Mouse (Mus musculus): ENCODE results near the gene Sesn3.
A peak's percentile ranks its signal among the peaks of the same experiment; 100 is the strongest.
"Not testable (repeated sequence)": the region's sequence is repeated elsewhere in the genome, so short reads cannot be mapped to it uniquely, and the experiment has no call there.

Sesn3 gene

GRCm38 (mm10) chr9:14274986-14275720 is at the start of gene Sesn3:
Sesn3 (plus strand) TSS chr9:14275067.
- DNase-seq, result peak; percentile 98

GRCm38 (mm10) chr9:14227086-14227485 is 47.8 kb upstream of the Sesn3 start:
- DNase-seq, result not testable (repeated sequence)

GRCm38 (mm10) chr9:14233702-14234373 is 41.0 kb upstream of the Sesn3 start:
- DNase-seq, result no peak

GRCm38 (mm10) chr9:14235286-14235685 is 39.6 kb upstream of the Sesn3 start:
- DNase-seq, result no peak

GRCm38 (mm10) chr9:14241003-14241402 is 33.9 kb upstream of the Sesn3 start:
- not testable (repeated sequence) for DNase-seq

- DNase-seq, result no peak
Observed at GRCm38 (mm10) chr9:14242308-14242707, 32.6 kb upstream of the Sesn3 start.

- DNase-seq, result no peak
Observed at GRCm38 (mm10) chr9:14244528-14244927, 30.3 kb upstream of the Sesn3 start.

GRCm38 (mm10) chr9:14245013-14245586 is 29.8 kb upstream of the Sesn3 start:
- DNase-seq, result no peak

- no peak for DNase-seq
Observed at GRCm38 (mm10) chr9:14246016-14246799, 28.7 kb upstream of the Sesn3 start.

GRCm38 (mm10) chr9:14247480-14248208 is 27.2 kb upstream of the Sesn3 start:
- no peak for DNase-seq

GRCm38 (mm10) chr9:14248209-14248596 is 26.7 kb upstream of the Sesn3 start:
- DNase-seq, result no peak

GRCm38 (mm10) chr9:14261150-14261549 is 13.7 kb upstream of the Sesn3 start:
- no peak for DNase-seq

- no peak for DNase-seq
Observed at GRCm38 (mm10) chr9:14262568-14262972, 12.3 kb upstream of the Sesn3 start.

GRCm38 (mm10) chr9:14266470-14266869 is 8.4 kb upstream of the Sesn3 start:
- no peak for DNase-seq

- no peak for DNase-seq
Observed at GRCm38 (mm10) chr9:14268578-14268977, 6.3 kb upstream of the Sesn3 start.

- no peak for DNase-seq
Observed at GRCm38 (mm10) chr9:14272921-14273320, 1.9 kb upstream of the Sesn3 start.

- DNase-seq, result peak; percentile 70
Observed at GRCm38 (mm10) chr9:14274586-14274985, 281 bp upstream of the Sesn3 start.

GRCm38 (mm10) chr9:14275792-14276480 is 1.1 kb downstream of the Sesn3 start:
- DNase-seq, result peak; percentile 100

GRCm38 (mm10) chr9:14276481-14277287 is 1.8 kb downstream of the Sesn3 start:
- DNase-seq, result peak; percentile 97

GRCm38 (mm10) chr9:14277365-14277991 is 2.6 kb downstream of the Sesn3 start:
- no peak for DNase-seq

- DNase-seq, result no peak
Observed at GRCm38 (mm10) chr9:14280696-14281095, 5.8 kb downstream of the Sesn3 start.

Measured in heart, adult 11 months (tissue).